Mouse (Mus musculus) ES-E14 (cell line): ENCODE measurements around the gene Rims3. TPM values are rescaled to one million over a fixed set of nuclear protein-coding genes. Genes with fewer than 3 reads are reported as not detected.

Experiments
- DNase-seq: peaks from one replicate; pipeline ENCODE4 v3.0.0-alpha.2; 2013; ENCODE audit warnings: low read depth, low spot score
- H3K27ac ChIP-seq: 2 replicates; pipeline ENCODE4 v1.5.1; 2012; ENCODE audit warnings: low read depth, mild to moderate bottlenecking, low read length, moderate library complexity, mixed read lengths; ENCODE audit not compliant: poor library complexity, insufficient read depth, severe bottlenecking
- H3K36me3 ChIP-seq: 2 replicates; pipeline ENCODE4 v1.6.1; 2012; ENCODE audit warnings: mild to moderate bottlenecking, low read length, moderate library complexity, mixed read lengths; ENCODE audit not compliant: control insufficient read depth, poor library complexity, insufficient read depth, severe bottlenecking
- H3K4me1 ChIP-seq, 2 experiments: fragments of 150-350 bp in 1 of 2; sonication (generic) in 1 of 2; 2 replicates each; pipeline ENCODE4 v1.6.1; 2012; ENCODE audit warnings: low read length in 2 of 2, mild to moderate bottlenecking in 1 of 2, mixed read lengths in 1 of 2; ENCODE audit not compliant: control insufficient read depth in 2 of 2, insufficient read depth in 2 of 2, poor library complexity in 1 of 2
- H3K4me3 ChIP-seq, 2 experiments: fragments of 150-350 bp in 1 of 2; sonication (generic) in 1 of 2; 2 replicates each; pipeline ENCODE4 v1.5.1; 2012; ENCODE audit warnings: low read length in 2 of 2, low read depth in 1 of 2, mild to moderate bottlenecking in 1 of 2, mixed read lengths in 1 of 2; ENCODE audit not compliant: insufficient read depth in 1 of 2, poor library complexity in 1 of 2, severe bottlenecking in 1 of 2
- H3K9ac ChIP-seq: 2 replicates; pipeline ENCODE4 v1.6.1; 2012; ENCODE audit warnings: low read depth, mild to moderate bottlenecking, low read length, mixed read lengths; ENCODE audit not compliant: poor library complexity, insufficient read depth, severe bottlenecking
- H3K9me3 ChIP-seq: fragments of 150-350 bp; sonication (generic); 2 replicates; pipeline ENCODE4 v1.6.1; 2012; ENCODE audit warnings: low read depth, mild to moderate bottlenecking, low read length; ENCODE audit not compliant: control insufficient read depth, insufficient read depth
- CHD2 ChIP-seq: IDR thresholded peaks from 2 replicates; pipeline ENCODE4 v1.6.1; 2014; ENCODE audit warnings: mild to moderate bottlenecking, low read depth, low read length, inconsistent platforms
- HCFC1 ChIP-seq: IDR thresholded peaks from 2 replicates; pipeline ENCODE4 v1.6.1; 2012; ENCODE audit warnings: low read length, inconsistent platforms, borderline replicate concordance; ENCODE audit not compliant: insufficient read depth
- MAFK ChIP-seq: IDR thresholded peaks from 2 replicates; pipeline ENCODE4 v1.6.1; 2014; ENCODE audit warnings: mild to moderate bottlenecking, low read depth, low read length, inconsistent platforms; ENCODE audit not compliant: insufficient read depth
- ZC3H11A ChIP-seq: IDR thresholded peaks from 2 replicates; pipeline ENCODE4 v1.6.1; 2012; ENCODE audit warnings: low read depth, mild to moderate bottlenecking, inconsistent platforms, low read length, borderline replicate concordance
- ZNF384 ChIP-seq: IDR thresholded peaks from 2 replicates; pipeline ENCODE4 v1.6.1; 2012; ENCODE audit warnings: low read depth, low read length, inconsistent platforms
- in situ Hi-C, 2 experiments: fragments of 600-800 bp; cut with MboI; formaldehyde crosslinking; loops; one replicate each; pipeline ENCODE4 v1.15.1; 2025; ENCODE audit warnings: low sequenced_read_pairs in 2 of 2, inconsistent platforms in 1 of 2; ENCODE audit not compliant: unreplicated experiment in 2 of 2
- total RNA-seq: library from RNA; depleted of rRNA; stranded (reverse); fragments of 300-350 nt; gene quantifications from 2 replicates; pipeline ENCODE4 v1.2.3, GENCODE M21; 2012

Rims3 gene
- total RNA-seq, 1 experiment = 4.5 TPM

GRCm38 (mm10) chr4:120886131-120886530, 31.5 kb downstream of the Rims3 start:
- Histone ChIP-seq H3K36me3 (no peaks in the 10 kb centered on the region), H3K4me3 (no peak overlapping the region), H3K4me1 (no peaks in the 10 kb centered on the region), H3K27ac (no peak overlapping the region), H3K9me3 (no peaks in the 10 kb centered on the region), H3K9ac (no peak overlapping the region)
- TF ChIP-seq CHD2 = no peak
- no peak for TF ChIP-seq MAFK
- no peak for TF ChIP-seq HCFC1
- DNase-seq = no peak
- in situ Hi-C loops = no loop called here

- no peaks in the 10 kb centered on the region for H3K36me3 ChIP-seq
- no peaks in the 10 kb centered on the region for H3K9me3 ChIP-seq
- TF ChIP-seq MAFK (no peak), CHD2 (no peak), ZC3H11A (no peak), ZNF384 (no peak), HCFC1 (no peak)
- in situ Hi-C loops = no loop called here
- no peak overlapping the region for H3K27ac ChIP-seq
- H3K9ac ChIP-seq = no peak overlapping the region
- no peaks in the 10 kb centered on the region for H3K4me1 ChIP-seq
- DNase-seq = no peak
- H3K4me3 ChIP-seq = no peak overlapping the region
Observed at GRCm38 (mm10) chr4:120886811-120887210, 32.2 kb downstream of the Rims3 start.

- TF ChIP-seq ZC3H11A (0 out of 2 replicates have a peak, but pooled peaks have one; percentile 39), CHD2 (no peak)
- no peaks in the 10 kb centered on the region for H3K36me3 ChIP-seq
- no peaks in the 10 kb centered on the region for H3K4me1 ChIP-seq
- H3K9ac ChIP-seq = no peak overlapping the region
- peak; percentile 27 for DNase-seq
- no peak overlapping the region for H3K4me3 ChIP-seq
- no peak overlapping the region for H3K27ac ChIP-seq
- in situ Hi-C loops = no loop called here
- no peaks in the 10 kb centered on the region for H3K9me3 ChIP-seq
Observed at GRCm38 (mm10) chr4:120887381-120888112, 32.9 kb downstream of the Rims3 start.

- TF ChIP-seq CHD2 (no peak), HCFC1 (no peak), ZC3H11A (no peak), ZNF384 (no peak), MAFK (no peak)
- DNase-seq = no peak
- H3K36me3 ChIP-seq = no peaks in the 10 kb centered on the region
- no peaks in the 10 kb centered on the region for H3K4me1 ChIP-seq
- H3K27ac ChIP-seq = no peak overlapping the region
- no peak overlapping the region for H3K9ac ChIP-seq
- in situ Hi-C loops = no loop called here
- H3K9me3 ChIP-seq = no peaks in the 10 kb centered on the region
- H3K4me3 ChIP-seq = no peak overlapping the region
Observed at GRCm38 (mm10) chr4:120888884-120889283, 34.3 kb downstream of the Rims3 start.
